Mouse (Mus musculus) cerebellum, adult 9-11 months (tissue): ENCODE measurements at regions not wholly inside any gene's neighbourhood (a gene's known extent, or its start where the extent isn't known, plus 50 kb on each side); places are given as distances from the start of the nearest gene placed in this dataset.

Experiments used
- DNase-seq: peaks from one replicate; pipeline ENCODE4 v3.0.0; 2022

- DNase-seq, result no peak
Observed at GRCm38 (mm10) chr7:71648314-71648713, 297.0 kb upstream of the Gm10295 start.

GRCm38 (mm10) chr7:71646944-71647343, 295.7 kb upstream of the Gm10295 start:
- DNase-seq, result no peak

- no peak for DNase-seq
Observed at GRCm38 (mm10) chr7:71623048-71623447, 271.8 kb upstream of the Gm10295 start.

GRCm38 (mm10) chr7:71603159-71603558, 251.9 kb upstream of the Gm10295 start:
- no peak for DNase-seq

- DNase-seq, result no peak
Observed at GRCm38 (mm10) chr7:71596780-71597179, 245.5 kb upstream of the Gm10295 start.

- no peak for DNase-seq
Observed at GRCm38 (mm10) chr7:71587626-71588025, 236.3 kb upstream of the Gm10295 start.

- no peak for DNase-seq
Observed at GRCm38 (mm10) chr7:71583443-71584055, 232.3 kb upstream of the Gm10295 start.

GRCm38 (mm10) chr7:71581746-71582145, 230.5 kb upstream of the Gm10295 start:
- no peak for DNase-seq

- DNase-seq, result no peak
Observed at GRCm38 (mm10) chr7:71560296-71560936, 209.1 kb upstream of the Gm10295 start.

GRCm38 (mm10) chr7:71556473-71556872, 205.2 kb upstream of the Gm10295 start:
- peak; percentile 86 for DNase-seq

- DNase-seq, result peak; percentile 72
Observed at GRCm38 (mm10) chr7:71555476-71555875, 204.2 kb upstream of the Gm10295 start.

GRCm38 (mm10) chr7:71546606-71547213, 195.4 kb upstream of the Gm10295 start:
- DNase-seq, result no peak

- DNase-seq, result no peak
Observed at GRCm38 (mm10) chr7:71541467-71541866, 190.2 kb upstream of the Gm10295 start.

GRCm38 (mm10) chr7:71533109-71533508, 181.8 kb upstream of the Gm10295 start:
- no peak for DNase-seq

- DNase-seq, result no peak
Observed at GRCm38 (mm10) chr7:71531496-71531895, 180.2 kb upstream of the Gm10295 start.

GRCm38 (mm10) chr7:71530922-71531321, 179.6 kb upstream of the Gm10295 start:
- no peak for DNase-seq

- no peak for DNase-seq
Observed at GRCm38 (mm10) chr7:71526152-71526551, 174.9 kb upstream of the Gm10295 start.

GRCm38 (mm10) chr7:71524577-71525126, 173.4 kb upstream of the Gm10295 start:
- DNase-seq, result no peak

- DNase-seq, result no peak
Observed at GRCm38 (mm10) chr7:71524119-71524518, 172.8 kb upstream of the Gm10295 start.

- DNase-seq, result no peak
Observed at GRCm38 (mm10) chr7:71507379-71507778, 156.1 kb upstream of the Gm10295 start.

GRCm38 (mm10) chr7:71500719-71501118, 149.4 kb upstream of the Gm10295 start:
- DNase-seq, result no peak

- DNase-seq, result no peak
Observed at GRCm38 (mm10) chr7:71498123-71498522, 146.8 kb upstream of the Gm10295 start.

- DNase-seq, result no peak
Observed at GRCm38 (mm10) chr7:71491128-71491527, 139.8 kb upstream of the Gm10295 start.

- no peak for DNase-seq
Observed at GRCm38 (mm10) chr7:71488016-71488650, 136.8 kb upstream of the Gm10295 start.
